ENCODE assay signal across 8 mouse cellular contexts in genomic region chr3:123235495-123235894, GRCm38 (mm10). TPM values are rescaled to one million over a fixed set of nuclear protein-coding genes. Genes with fewer than 3 reads are reported as not detected.
DNase-seq lines count a peak whose midpoint lies in the region; ATAC-seq and TF ChIP-seq lines count a peak whose summit lies in the region.

No protein-coding gene starts in this region.

- no peaks in the 10 kb centered on the region for H3K36me3 ChIP-seq in heart, embryonic 15.5 days
- H3K36me3 ChIP-seq in hindbrain, embryonic 16.5 days (ENCODE audit: control insufficient read depth, insufficient read depth, low read length), result no peaks in the 10 kb centered on the region
- H3K36me3 ChIP-seq in midbrain, postnatal 0 days (ENCODE audit: insufficient read depth, low read length), result no peaks in the 10 kb centered on the region

- 23% methylated on average over 7 of the region's 7 CpGs for WGBS in heart, embryonic 15.5 days
- WGBS in hindbrain, embryonic 16.5 days, result 22% methylated on average over 7 of the region's 7 CpGs
- WGBS in midbrain, postnatal 0 days, result 17% methylated on average over 7 of the region's 7 CpGs

- ATAC-seq in heart, embryonic 15.5 days (replicated peaks; ENCODE audit: insufficient number of reproducible peaks, insufficient read depth, low FRiP score, low read depth), result no peak
- ATAC-seq in hindbrain, embryonic 16.5 days, result no peak
- no peak for ATAC-seq in midbrain, postnatal 0 days (ENCODE audit: low FRiP score)

- intact Hi-C loops in heart, postnatal 14 days (cut with DNase I), result loop anchor here (2.0 to 10.0 kb wide), 3 partner anchors 67 to 137 kb away; no protein-coding TSS in a partner anchor

- H3K27me3 ChIP-seq in heart, embryonic 15.5 days, result no peaks in the 10 kb centered on the region
- no peaks in the 10 kb centered on the region for H3K27me3 ChIP-seq in hindbrain, embryonic 16.5 days (replicated peaks; ENCODE audit: control insufficient read depth, insufficient read depth, low read length)
- H3K27me3 ChIP-seq in midbrain, postnatal 0 days (ENCODE audit: insufficient read depth, low read length), result no peaks in the 10 kb centered on the region

- no peak for TF ChIP-seq POLR2A in cortical plate, adult 2 months (IDR thresholded peaks at IDR 0.05; ENCODE audit: extremely low read depth, insufficient read depth, low read length)

- H3K27ac ChIP-seq in heart, embryonic 15.5 days, result peak overlapping the region; percentile 54
- H3K27ac ChIP-seq in cortical plate, adult 2 months (ENCODE audit: insufficient read depth, low read length), result no peak overlapping the region
- H3K27ac ChIP-seq in hindbrain, embryonic 16.5 days (ENCODE audit: low read depth, low read length), result no peak overlapping the region
- no peak overlapping the region for H3K27ac ChIP-seq in midbrain, postnatal 0 days (ENCODE audit: low read depth, low read length)

- H3K4me1 ChIP-seq in heart, embryonic 15.5 days (replicated peaks), result peaks cover 26% of the 10 kb centered on the region
- no peaks in the 10 kb centered on the region for H3K4me1 ChIP-seq in cortical plate, adult 2 months (ENCODE audit: control insufficient read depth, insufficient read depth, low read length)
- peaks cover 5% of the 10 kb centered on the region for H3K4me1 ChIP-seq in hindbrain, embryonic 16.5 days (ENCODE audit: control insufficient read depth, insufficient read depth, low read depth, low read length)
- 0 out of 2 replicates have a peak, but pooled peaks cover 2% of the 10 kb centered on the region for H3K4me1 ChIP-seq in midbrain, postnatal 0 days (ENCODE audit: insufficient read depth, low read length)

- DNase-seq in heart, postnatal 14 days, result no peak
- DNase-seq in midbrain, postnatal 0 days (ENCODE audit: low spot score), result no peak
- no peak for DNase-seq in layer of hippocampus, postnatal 25 days (ENCODE audit: extremely low spot score in 1 of 2, low spot score in 1 of 2)
- no peak for DNase-seq in frontal cortex, adult 2 months (ENCODE audit: extremely low spot score in 1 of 2, low spot score in 1 of 2)
- DNase-seq in lung, postnatal 4 days, result no peak

- peak overlapping the region; percentile 59 for H3K9ac ChIP-seq in heart, embryonic 15.5 days
- peak overlapping the region; percentile 58 for H3K9ac ChIP-seq in hindbrain, embryonic 16.5 days (ENCODE audit: low read depth, low read length)
- H3K9ac ChIP-seq in midbrain, postnatal 0 days (replicated peaks; ENCODE audit: low read length, poor library complexity, severe bottlenecking), result peak overlapping the region; percentile 46

- no peaks in the 10 kb centered on the region for H3K9me3 ChIP-seq in heart, embryonic 15.5 days (replicated peaks)
- H3K9me3 ChIP-seq in hindbrain, embryonic 16.5 days (ENCODE audit: control insufficient read depth, low read length), result no peaks in the 10 kb centered on the region
- H3K9me3 ChIP-seq in midbrain, postnatal 0 days (ENCODE audit: low read length), result no peaks in the 10 kb centered on the region

- TF ChIP-seq CTCF in cortical plate, adult 2 months (IDR thresholded peaks at IDR 0.05; ENCODE audit: extremely low read depth, insufficient read depth, low read length), result no peak
- no peak for TF ChIP-seq CTCF in midbrain, postnatal 0 days (IDR thresholded peaks at IDR 0.05)

- H3K4me3 ChIP-seq in heart, embryonic 15.5 days, result peak overlapping the region; percentile 68
- peak overlapping the region; percentile 45 for H3K4me3 ChIP-seq in cortical plate, adult 2 months (ENCODE audit: insufficient read depth, low read length)
- H3K4me3 ChIP-seq in hindbrain, embryonic 16.5 days (ENCODE audit: low read length), result peak overlapping the region; percentile 62
- peak overlapping the region; percentile 46 for H3K4me3 ChIP-seq in midbrain, postnatal 0 days (ENCODE audit: low read depth, low read length)

- peak overlapping the region; percentile 84 for H3K4me2 ChIP-seq in heart, embryonic 15.5 days
- H3K4me2 ChIP-seq in hindbrain, embryonic 16.5 days (ENCODE audit: low read length), result peak overlapping the region; percentile 94
- peak overlapping the region; percentile 72 for H3K4me2 ChIP-seq in midbrain, postnatal 0 days (ENCODE audit: low read depth, low read length, poor library complexity, severe bottlenecking)

RNA-seq across cellular contexts. Expression of gene Synpo2, which starts 0.5 kb away (rescaled TPM):
- polyA plus RNA-seq in heart, embryonic 15.5 days (2015; fragmentation: Nextera tagmentation; extraction: Ambion mirVana), result 11.9 and 15.1 TPM in 2 replicates
- total RNA-seq in heart, postnatal 14 days (2021), result 10 to 100 TPM; 62.0 to 65.2 TPM
- 1.8 and 3.2 TPM in 2 replicates for polyA plus RNA-seq in cortical plate, adult 2 months (2012; rRNA removed)
- polyA plus RNA-seq in hindbrain, embryonic 16.5 days (2015; fragmentation: Nextera tagmentation; extraction: Ambion mirVana), result 0.99 and 1.5 TPM in 2 replicates
- total RNA-seq in midbrain, postnatal 0 days (2014; rRNA removed), result 1.2 and 1.8 TPM in 2 replicates
- 1.6 and 2.9 TPM in 2 replicates for polyA plus RNA-seq in midbrain, postnatal 0 days (2015; fragmentation: Nextera tagmentation; extraction: Ambion mirVana)
- total RNA-seq in layer of hippocampus, postnatal 25 days (2021), result 1 to 10 TPM; 2.8 to 3.3 TPM
- 3.5 and 4.6 TPM in 2 replicates for polyA plus RNA-seq in frontal cortex, adult 2 months (2012; rRNA removed)

RNA-seq across cellular contexts. Expression of gene Sec24d, which starts 31.8 kb away (rescaled TPM):
- polyA plus RNA-seq in heart, embryonic 15.5 days (2015; fragmentation: Nextera tagmentation; extraction: Ambion mirVana), result 61.9 and 75.0 TPM in 2 replicates
- total RNA-seq in heart, postnatal 14 days (2021), result 10 to 100 TPM; 43.5 to 54.0 TPM
- 8.4 and 9.3 TPM in 2 replicates for polyA plus RNA-seq in cortical plate, adult 2 months (2012; rRNA removed)
- polyA plus RNA-seq in hindbrain, embryonic 16.5 days (2015; fragmentation: Nextera tagmentation; extraction: Ambion mirVana), result 16.3 and 18.7 TPM in 2 replicates
- 22.4 and 24.6 TPM in 2 replicates for total RNA-seq in midbrain, postnatal 0 days (2014; rRNA removed)
- polyA plus RNA-seq in midbrain, postnatal 0 days (2015; fragmentation: Nextera tagmentation; extraction: Ambion mirVana), result 10.9 and 11.2 TPM in 2 replicates
- 10 to 100 TPM; 20.7 to 23.4 TPM for total RNA-seq in layer of hippocampus, postnatal 25 days (2021)
- 8.4 and 10.4 TPM in 2 replicates for polyA plus RNA-seq in frontal cortex, adult 2 months (2012; rRNA removed)
